Mouse (Mus musculus): ENCODE results near the gene Spns2. TPM values are rescaled to one million over a fixed set of nuclear protein-coding genes. Genes with fewer than 3 reads are reported as not detected.

Spns2 gene
- polyA plus RNA-seq, 2 experiments = 3.8 to 8.6 TPM

DNA sequence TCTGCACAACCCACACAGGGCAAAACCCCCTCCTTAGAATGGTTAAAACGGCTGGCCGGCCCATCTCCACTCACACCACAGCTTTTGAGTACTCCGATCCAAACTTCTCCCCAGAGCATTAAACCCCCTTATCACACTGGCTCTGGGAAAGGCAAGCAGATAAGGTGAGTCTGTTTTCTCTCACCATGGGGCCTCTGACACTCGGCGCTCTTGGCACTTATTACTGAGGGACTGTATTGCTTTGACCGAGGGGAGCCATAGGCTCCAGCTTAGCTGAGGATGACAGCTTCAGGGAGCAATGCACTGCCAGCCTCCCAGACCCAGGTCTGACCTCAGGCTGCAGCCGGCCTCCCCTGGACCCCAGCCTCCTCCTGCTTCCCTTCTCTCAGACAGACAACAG is 82.1 kb downstream of the Spns2 start:
- no peaks in the 10 kb centered on the region for H3K36me3 ChIP-seq (replicated peaks; ENCODE audit: control insufficient read depth, insufficient read depth, low read depth)
- peaks cover 4% of the 10 kb centered on the region for H3K27me3 ChIP-seq (ENCODE audit: control insufficient read depth, insufficient read depth, low read length)
- 11% methylated on average over 7 of the region's 7 CpGs for WGBS (ENCODE audit: insufficient replicate concordance)
- peak overlapping the region; percentile 26; the same call in 1 of the 2 replicates for H3K4me2 ChIP-seq (ENCODE audit: low read depth)
- no peak overlapping the region for H3K4me3 ChIP-seq (ENCODE audit: insufficient read depth in 1 of 2, low read depth in 2 of 2, low read length in 2 of 2)
- DNase-seq (ENCODE audit: low read depth in 3 of 3, low spot score in 3 of 3) = no peak
- H3K4me1 ChIP-seq (replicated peaks; ENCODE audit: control insufficient read depth in 2 of 2, insufficient read depth in 2 of 2, low read length in 1 of 2) = peaks cover 0 to 17% of the 10 kb centered on the region in 2 experiments; a peak in 2 of 4 replicates
- H3K27ac ChIP-seq = no peak overlapping the region
- H3K9ac ChIP-seq (replicated peaks) = no peak overlapping the region
- no peak for ATAC-seq (ENCODE audit: insufficient read depth)
- H3K9me3 ChIP-seq (ENCODE audit: control insufficient read depth, low read length) = no peaks in the 10 kb centered on the region
- no peak for TF ChIP-seq CTCF (IDR thresholded peaks at IDR 0.05; ENCODE audit: low read depth)
- no peak for TF ChIP-seq EP300 (IDR thresholded peaks at IDR 0.05; ENCODE audit: low read depth)

- WGBS (ENCODE audit: insufficient replicate concordance) = 33% methylated on average over 3 of the region's 3 CpGs
- no peak overlapping the region for H3K27ac ChIP-seq
- H3K4me2 ChIP-seq (ENCODE audit: low read depth) = peak overlapping the region; percentile 26; the same call in 1 of the 2 replicates
Measured at GRCm38 (mm10) chr11:72407081-72407480, 82.6 kb downstream of the Spns2 start.

DNA sequence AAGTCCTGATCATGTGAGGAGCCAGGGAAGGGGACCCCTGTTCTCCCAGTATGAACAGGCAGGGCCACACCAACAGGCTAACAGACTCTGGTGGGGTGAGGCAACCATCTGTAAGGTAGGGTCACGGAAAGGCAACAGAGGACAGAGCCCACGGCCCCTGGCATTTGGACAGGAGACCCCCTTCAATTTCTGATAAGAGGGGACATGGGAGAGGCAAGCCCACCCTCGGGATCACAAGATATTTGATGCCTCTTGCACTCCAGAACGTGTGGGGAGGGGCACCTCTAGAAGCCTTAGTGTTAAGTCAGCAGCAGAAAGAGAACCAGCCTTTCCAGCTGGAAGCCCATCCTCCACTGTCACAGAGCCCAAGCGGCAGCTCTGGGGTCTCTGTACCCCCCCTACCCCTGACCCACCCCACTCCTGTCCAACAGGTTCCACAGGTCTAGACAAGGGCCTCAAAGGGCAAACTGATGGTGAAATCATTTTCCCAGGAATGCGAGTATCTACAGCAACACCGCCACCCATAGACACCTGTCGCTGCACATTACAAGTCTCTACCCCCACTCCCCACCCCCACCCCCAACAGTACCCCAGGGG is 83.5 kb downstream of the Spns2 start:
- Histone ChIP-seq H3K9ac (replicated peaks) (no peak overlapping the region), H3K4me1 (replicated peaks; ENCODE audit: control insufficient read depth in 2 of 2, insufficient read depth in 2 of 2, low read length in 1 of 2) (peaks cover 0 to 14% of the 10 kb centered on the region in 2 experiments; a peak in 2 of 4 replicates), H3K27ac (no peak overlapping the region), H3K36me3 (replicated peaks; ENCODE audit: control insufficient read depth, insufficient read depth, low read depth) (no peaks in the 10 kb centered on the region), H3K4me2 (ENCODE audit: low read depth) (no peak overlapping the region), H3K9me3 (ENCODE audit: control insufficient read depth, low read length) (no peaks in the 10 kb centered on the region), H3K4me3 (ENCODE audit: insufficient read depth in 1 of 2, low read depth in 2 of 2, low read length in 2 of 2) (no peak overlapping the region), H3K27me3 (ENCODE audit: control insufficient read depth, insufficient read depth, low read length) (peaks cover 2% of the 10 kb centered on the region)
- WGBS (ENCODE audit: insufficient replicate concordance) = 59% methylated on average over 8 of the region's 8 CpGs
- no peak for ATAC-seq (ENCODE audit: insufficient read depth)
- TF ChIP-seq CTCF (IDR thresholded peaks at IDR 0.05; ENCODE audit: low read depth) (no peak), EP300 (IDR thresholded peaks at IDR 0.05; ENCODE audit: low read depth) (no peak)
- DNase-seq (ENCODE audit: low read depth in 3 of 3, low spot score in 3 of 3) = no peak

More at GRCm38 (mm10) chr11:72407081-72407480, 82.6 kb downstream of the Spns2 start:
- DNase-seq (ENCODE audit: low read depth in 3 of 3, low spot score in 3 of 3) (no peak), ATAC-seq (ENCODE audit: insufficient read depth) (no peak)
- no peak for TF ChIP-seq EP300 (IDR thresholded peaks at IDR 0.05; ENCODE audit: low read depth)
- TF ChIP-seq CTCF (IDR thresholded peaks at IDR 0.05; ENCODE audit: low read depth) = no peak
- Histone ChIP-seq H3K9me3 (ENCODE audit: control insufficient read depth, low read length) (no peaks in the 10 kb centered on the region), H3K36me3 (replicated peaks; ENCODE audit: control insufficient read depth, insufficient read depth, low read depth) (no peaks in the 10 kb centered on the region), H3K4me3 (ENCODE audit: insufficient read depth in 1 of 2, low read depth in 2 of 2, low read length in 2 of 2) (no peak overlapping the region), H3K4me1 (replicated peaks; ENCODE audit: control insufficient read depth in 2 of 2, insufficient read depth in 2 of 2, low read length in 1 of 2) (peaks cover 0 to 17% of the 10 kb centered on the region in 2 experiments; a peak in 2 of 4 replicates), H3K9ac (replicated peaks) (no peak overlapping the region), H3K27me3 (ENCODE audit: control insufficient read depth, insufficient read depth, low read length) (peaks cover 4% of the 10 kb centered on the region)

DNA sequence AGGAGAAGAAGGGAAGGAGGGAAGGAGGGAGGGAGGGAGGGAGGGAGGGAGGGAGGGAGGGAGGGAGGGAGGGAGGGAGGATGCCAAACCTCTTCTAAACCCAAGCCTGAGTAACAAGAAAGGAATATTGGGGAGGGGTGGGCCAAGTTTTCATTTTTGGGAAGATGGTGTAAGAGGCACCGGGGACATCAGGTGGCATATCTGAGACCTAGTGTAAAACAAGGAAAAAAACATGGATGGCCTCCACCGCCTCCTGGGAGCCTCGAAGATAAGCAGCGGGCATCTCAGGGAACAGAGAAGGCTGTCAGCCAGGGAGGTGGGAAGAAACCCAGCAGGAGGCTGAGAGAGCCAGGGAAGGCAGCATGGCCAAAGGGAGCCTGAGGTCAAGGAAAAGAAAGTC is 84.2 kb downstream of the Spns2 start:
- H3K4me3 ChIP-seq (ENCODE audit: insufficient read depth in 1 of 2, low read depth in 2 of 2, low read length in 2 of 2) = no peak overlapping the region
- no peaks in the 10 kb centered on the region for H3K36me3 ChIP-seq (replicated peaks; ENCODE audit: control insufficient read depth, insufficient read depth, low read depth)
- peaks cover 0 to 12% of the 10 kb centered on the region in 2 experiments; a peak in 2 of 4 replicates for H3K4me1 ChIP-seq (replicated peaks; ENCODE audit: control insufficient read depth in 2 of 2, insufficient read depth in 2 of 2, low read length in 1 of 2)
- no peak for TF ChIP-seq CTCF (IDR thresholded peaks at IDR 0.05; ENCODE audit: low read depth)
- TF ChIP-seq EP300 (IDR thresholded peaks at IDR 0.05; ENCODE audit: low read depth) = no peak
- H3K9me3 ChIP-seq (ENCODE audit: control insufficient read depth, low read length) = no peaks in the 10 kb centered on the region
- WGBS (ENCODE audit: insufficient replicate concordance) = 63% methylated on average over 4 of the region's 4 CpGs
- H3K4me2 ChIP-seq (ENCODE audit: low read depth) = no peak overlapping the region
- DNase-seq (ENCODE audit: low read depth in 3 of 3, low spot score in 3 of 3) (no peak), ATAC-seq (ENCODE audit: insufficient read depth) (no peak)
- no peak overlapping the region for H3K9ac ChIP-seq (replicated peaks)
- no peaks in the 10 kb centered on the region for H3K27me3 ChIP-seq (ENCODE audit: control insufficient read depth, insufficient read depth, low read length)
- no peak overlapping the region for H3K27ac ChIP-seq

DNA sequence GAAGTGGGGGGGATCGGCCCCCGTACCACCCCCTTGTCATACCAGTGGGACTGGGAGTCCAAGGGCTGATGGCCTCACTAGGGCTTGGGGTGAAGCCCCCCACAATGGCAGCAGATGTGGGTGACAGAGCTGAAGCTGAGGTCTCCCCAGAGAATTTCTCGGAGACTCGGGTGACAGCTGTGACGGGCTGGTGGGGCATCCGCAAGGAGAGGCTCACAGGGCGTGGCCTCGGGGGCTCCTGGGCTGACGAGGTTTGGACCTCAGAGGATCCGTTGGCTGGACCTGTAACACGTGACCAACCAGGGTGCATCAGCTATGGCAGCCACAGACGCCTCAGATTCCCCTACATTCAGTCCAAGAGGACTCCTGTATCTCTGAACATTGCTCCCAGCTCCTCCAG is 86.7 kb downstream of the Spns2 start:
- Histone ChIP-seq H3K4me2 (ENCODE audit: low read depth) (no peak overlapping the region), H3K27me3 (ENCODE audit: control insufficient read depth, insufficient read depth, low read length) (no peaks in the 10 kb centered on the region), H3K36me3 (replicated peaks; ENCODE audit: control insufficient read depth, insufficient read depth, low read depth) (no peaks in the 10 kb centered on the region), H3K27ac (no peak overlapping the region), H3K9ac (replicated peaks) (no peak overlapping the region), H3K4me1 (replicated peaks; ENCODE audit: control insufficient read depth in 2 of 2, insufficient read depth in 2 of 2, low read length in 1 of 2) (peaks cover 0 to 10% of the 10 kb centered on the region in 2 experiments; a peak in 2 of 4 replicates), H3K4me3 (ENCODE audit: insufficient read depth in 1 of 2, low read depth in 2 of 2, low read length in 2 of 2) (no peak overlapping the region), H3K9me3 (ENCODE audit: control insufficient read depth, low read length) (no peaks in the 10 kb centered on the region)
- WGBS (ENCODE audit: insufficient replicate concordance) = 70% methylated on average over 12 of the region's 12 CpGs
- TF ChIP-seq CTCF (IDR thresholded peaks at IDR 0.05; ENCODE audit: low read depth) = no peak
- no peak for TF ChIP-seq EP300 (IDR thresholded peaks at IDR 0.05; ENCODE audit: low read depth)
- DNase-seq (ENCODE audit: low read depth in 3 of 3, low spot score in 3 of 3) (no peak), ATAC-seq (ENCODE audit: insufficient read depth) (no peak)

All from liver, embryonic 14.5 days (tissue).